Mouse (Mus musculus): Measurements from ENCODE around the gene Pgrmc2.
A peak's percentile ranks its signal among the peaks of the same experiment; 100 is the strongest.

Gene Pgrmc2

DNA sequence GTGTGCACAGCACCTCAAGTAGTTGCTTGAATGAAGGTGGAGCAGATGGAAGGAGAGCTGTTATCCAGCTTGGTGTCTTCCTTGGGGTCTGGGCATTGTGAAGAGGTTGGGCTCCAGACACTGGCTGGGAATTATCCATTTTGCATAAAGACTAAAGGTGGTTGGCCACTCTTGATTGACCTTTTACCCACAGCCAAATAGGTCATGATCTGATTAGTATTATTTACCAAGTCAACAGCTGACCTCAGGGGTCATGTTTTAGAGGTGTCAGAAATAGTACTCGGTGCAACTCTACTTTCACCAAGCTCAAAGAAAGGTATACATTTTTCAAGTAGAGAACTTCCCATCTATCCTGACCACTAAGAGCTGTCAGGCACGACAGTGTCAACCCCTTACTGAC, 17.5 kb downstream of the Pgrmc2 start:
- DNase-seq: no peak

DNA sequence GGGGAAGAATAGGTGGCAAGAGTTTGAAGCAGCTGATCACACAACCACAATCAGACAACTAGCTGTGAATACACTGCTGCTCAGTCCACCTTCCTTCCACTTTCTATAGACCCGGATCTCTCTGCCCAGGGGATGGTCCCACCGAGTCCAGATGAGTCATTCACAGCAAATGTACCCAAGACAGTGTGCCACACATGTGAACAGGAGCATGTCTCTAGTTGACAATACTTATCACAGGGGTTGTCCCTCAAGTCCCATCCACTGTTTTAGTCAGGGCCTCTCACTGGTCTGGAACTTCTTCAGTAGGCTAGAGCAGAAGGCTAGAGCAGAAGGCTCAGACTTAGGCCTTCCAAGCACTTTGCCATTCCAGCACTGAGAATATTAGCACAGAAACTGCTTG, 20.1 kb downstream of the Pgrmc2 start:
- no peak for DNase-seq

DNA sequence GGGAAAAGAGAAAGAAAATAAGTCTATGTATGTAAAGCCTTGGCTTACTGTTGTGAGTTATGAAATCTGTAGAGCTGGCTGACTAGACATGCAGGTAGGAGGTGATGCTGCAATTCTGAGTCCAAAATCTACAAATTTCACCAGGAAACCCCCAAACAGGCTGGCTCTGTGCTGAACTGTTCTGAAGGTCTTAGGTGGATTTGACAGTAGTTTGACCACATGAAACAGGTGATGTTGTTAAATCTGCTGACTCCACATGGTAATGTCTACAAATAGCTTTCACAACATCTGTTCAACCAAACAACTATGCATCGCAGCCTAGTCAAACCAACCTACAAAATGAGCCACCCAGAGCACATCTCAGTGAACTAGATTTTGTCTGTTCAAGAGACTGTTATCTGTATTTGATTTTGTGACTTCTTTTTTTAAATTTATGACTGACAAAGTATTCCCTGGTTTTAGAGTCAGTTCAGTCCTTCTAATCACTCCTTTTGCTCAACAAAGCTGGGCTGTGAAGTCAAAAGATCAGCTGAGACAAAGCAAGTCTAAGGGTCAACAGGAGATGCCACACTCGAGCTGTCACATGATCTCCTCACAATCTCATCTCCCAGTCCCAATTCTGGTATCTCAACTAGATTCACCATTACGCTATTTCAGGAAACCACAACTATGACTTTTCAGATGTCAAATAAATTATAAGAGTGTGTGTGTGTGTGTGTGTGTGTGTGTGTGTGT, 20.8 kb downstream of the Pgrmc2 start:
- DNase-seq: no peak

DNA sequence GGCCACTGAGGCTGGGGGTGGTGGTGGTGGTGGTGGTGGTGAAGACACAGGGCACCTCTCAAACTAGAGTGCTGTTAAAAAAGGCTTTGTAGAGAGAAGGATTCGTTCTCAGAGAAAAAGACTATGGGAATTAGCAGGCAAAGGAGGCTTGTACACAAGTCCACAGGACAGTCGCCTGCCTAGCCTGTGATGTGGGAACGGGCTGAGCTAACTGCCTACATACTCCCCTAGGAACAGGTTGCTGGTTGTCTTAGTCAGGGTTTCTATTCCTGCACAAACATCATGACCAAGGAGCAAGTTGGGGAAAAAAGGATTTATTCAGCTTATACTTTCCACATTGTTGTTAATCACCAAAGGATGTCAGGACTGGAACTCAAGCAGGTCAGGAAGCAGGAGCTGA, 23.6 kb downstream of the Pgrmc2 start:
- no peak for DNase-seq

DNA sequence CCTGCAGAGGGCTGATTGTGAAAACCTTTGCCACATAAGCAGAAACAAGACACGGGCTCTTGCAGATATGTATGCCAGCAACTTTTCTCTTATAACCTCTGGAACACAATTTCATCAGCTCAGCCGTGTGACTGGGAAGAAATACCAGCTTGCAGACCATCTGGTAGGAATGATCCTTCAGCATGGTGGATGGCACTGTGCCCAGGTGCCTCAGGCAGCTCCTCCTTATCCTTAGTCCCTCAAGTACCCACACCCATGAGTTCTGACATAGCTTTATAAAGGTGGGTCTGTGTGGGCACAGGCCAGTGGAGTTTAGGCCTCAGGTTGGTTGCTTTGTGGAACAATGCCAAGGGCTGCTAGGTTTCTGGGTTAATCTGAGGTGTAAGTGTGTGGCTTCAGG, 24.5 kb downstream of the Pgrmc2 start:
- no peak for DNase-seq

DNA sequence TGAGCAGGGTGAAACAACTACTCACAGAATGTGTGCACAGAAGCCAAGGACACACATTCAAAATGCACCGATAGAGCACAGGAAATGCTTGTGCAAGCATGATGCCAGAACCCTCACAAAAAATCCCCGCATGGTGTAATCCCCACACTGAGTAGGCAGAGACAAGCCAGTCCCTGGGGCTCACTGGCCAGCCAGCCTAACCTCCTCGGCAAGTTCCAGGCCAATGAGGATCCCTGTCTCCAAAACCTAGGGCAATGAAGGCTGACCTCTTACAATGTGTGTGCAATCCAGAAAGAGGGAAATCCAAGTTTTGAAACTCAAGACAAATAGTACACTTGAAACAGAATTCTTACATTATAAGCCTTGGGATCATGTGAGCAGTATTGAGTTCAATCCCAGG, 29.5 kb downstream of the Pgrmc2 start:
- no peak for DNase-seq

DNA sequence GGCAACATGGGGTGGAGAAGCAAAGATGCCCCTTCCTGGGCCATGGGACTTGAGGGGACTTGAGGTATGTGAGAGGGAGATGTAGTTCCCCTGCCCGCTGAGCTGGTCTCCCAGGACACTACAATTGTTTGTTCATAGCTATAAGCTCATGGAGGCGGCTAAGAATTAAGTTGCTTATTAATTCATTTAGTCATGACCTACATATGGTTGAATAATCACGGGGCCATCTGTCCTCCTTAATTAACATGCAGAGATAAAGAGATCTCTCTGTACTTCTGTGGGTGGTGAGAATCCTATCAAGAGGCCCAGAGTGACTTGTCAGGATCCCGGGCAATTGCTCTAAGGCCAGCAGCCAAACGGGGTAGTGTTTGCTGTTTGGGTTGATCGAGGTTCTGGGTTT, 35.0 kb downstream of the Pgrmc2 start:
- DNase-seq: no peak

DNA sequence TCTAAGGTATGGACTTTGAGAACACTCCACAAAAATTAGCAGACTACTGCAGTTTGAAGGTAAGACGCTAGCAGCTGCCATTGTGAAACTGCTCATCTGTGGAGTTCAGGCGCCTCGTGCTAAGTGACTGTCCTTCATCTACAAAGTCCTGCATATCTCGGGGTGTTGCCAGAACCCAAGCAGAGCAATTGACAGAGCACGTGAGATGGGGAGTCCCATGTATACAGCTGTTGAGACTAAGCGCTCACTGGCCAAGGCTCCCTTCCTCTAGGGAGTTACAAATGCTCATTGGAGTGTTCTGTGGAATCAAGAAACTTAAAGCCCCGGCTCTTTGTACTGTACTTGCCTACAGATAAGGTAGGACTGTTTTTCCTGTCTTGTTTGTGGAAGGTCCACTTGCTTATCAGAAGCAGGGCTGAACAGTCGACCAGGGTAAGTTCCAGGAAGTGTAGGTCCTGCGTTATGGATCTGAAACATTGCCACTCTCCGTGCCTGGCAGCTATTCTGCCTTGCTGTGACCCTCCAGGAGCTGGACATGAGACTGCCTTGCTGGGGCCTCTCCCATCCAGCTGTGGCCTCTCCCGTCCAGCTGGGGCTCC, 39.0 kb downstream of the Pgrmc2 start:
- no peak for DNase-seq

DNA sequence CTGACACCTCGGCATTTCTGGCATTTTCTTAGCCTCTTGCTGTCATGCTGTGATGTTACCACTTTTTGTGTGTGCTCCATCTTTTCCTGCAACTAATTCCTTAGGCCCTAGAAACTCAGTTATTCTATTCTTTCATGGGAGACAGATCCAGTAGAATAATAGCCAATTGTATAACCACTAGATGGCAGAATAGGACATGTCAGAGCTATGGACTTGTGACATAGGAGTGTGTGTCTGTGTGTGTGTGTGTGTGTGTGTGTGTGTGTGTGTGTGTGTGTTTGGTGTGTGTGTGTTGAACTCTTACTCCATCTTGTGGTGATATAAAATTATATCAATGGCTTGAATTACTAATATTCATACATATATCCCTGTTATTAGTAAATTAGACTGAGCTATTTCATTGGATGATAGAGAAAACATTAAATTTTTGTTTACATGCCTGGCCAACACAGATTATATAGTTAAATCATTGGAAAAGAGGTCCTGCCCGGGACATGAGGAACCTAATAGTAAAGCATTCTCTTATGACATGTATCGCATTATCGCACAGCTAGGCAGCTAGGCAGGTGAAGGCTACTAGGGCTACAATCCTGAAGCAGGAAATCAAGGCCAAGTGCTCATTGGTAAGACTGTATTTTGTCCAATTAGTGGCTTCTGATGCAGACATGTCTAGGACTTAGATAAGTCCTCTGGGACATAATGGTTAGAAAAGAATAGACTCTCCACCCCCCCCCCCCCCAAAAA, 40.5 kb downstream of the Pgrmc2 start:
- DNase-seq: no peak

DNA sequence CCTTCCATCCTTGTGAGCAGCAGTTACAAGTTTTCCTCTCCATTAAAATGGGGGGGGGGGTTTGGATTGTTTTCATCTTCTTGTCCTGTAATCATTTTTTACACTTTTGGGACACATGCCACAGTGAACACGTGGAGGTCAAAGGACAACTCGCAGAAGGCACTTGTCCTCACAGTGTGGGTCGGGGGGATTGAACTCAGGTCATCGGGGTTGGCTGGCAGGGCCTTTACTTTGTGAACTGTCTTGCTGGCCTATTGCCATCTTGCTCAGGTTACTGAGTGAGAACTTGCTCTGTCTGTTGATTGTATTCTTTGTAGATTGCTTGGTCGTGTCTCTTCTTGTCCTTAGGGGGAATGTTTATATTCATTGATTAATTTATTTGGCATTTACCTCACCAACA, 41.6 kb downstream of the Pgrmc2 start:
- DNase-seq: no peak

DNA sequence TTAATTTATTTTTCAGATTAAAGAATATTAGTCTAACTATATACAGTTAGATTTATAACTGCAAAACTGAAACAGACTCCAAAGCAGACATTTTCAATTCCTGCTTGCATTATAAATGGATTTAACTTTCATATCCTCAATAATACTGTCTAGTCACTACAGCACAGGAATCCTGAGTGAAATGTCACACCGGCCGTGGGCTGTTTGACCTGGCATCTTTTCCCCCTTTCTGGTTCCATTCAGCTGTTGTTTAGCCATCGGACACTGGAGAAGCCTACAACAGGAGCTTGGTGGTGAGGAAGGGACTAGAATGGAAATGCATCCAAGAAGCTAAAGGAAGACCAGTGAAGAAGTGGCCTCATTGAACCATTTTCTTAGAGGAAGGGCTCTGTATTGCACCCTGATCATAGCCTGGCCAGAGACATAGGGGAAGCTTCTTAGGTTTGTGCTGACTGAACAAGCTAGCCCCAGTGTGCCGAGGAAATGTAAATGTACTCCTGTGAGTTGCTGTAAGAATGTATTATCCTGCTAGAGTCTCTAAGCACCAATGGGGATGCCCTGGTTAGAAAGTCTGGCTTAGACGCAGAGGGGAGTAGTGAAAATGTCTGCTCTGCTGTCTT, 44.4 kb downstream of the Pgrmc2 start:
- DNase-seq: no peak

DNA sequence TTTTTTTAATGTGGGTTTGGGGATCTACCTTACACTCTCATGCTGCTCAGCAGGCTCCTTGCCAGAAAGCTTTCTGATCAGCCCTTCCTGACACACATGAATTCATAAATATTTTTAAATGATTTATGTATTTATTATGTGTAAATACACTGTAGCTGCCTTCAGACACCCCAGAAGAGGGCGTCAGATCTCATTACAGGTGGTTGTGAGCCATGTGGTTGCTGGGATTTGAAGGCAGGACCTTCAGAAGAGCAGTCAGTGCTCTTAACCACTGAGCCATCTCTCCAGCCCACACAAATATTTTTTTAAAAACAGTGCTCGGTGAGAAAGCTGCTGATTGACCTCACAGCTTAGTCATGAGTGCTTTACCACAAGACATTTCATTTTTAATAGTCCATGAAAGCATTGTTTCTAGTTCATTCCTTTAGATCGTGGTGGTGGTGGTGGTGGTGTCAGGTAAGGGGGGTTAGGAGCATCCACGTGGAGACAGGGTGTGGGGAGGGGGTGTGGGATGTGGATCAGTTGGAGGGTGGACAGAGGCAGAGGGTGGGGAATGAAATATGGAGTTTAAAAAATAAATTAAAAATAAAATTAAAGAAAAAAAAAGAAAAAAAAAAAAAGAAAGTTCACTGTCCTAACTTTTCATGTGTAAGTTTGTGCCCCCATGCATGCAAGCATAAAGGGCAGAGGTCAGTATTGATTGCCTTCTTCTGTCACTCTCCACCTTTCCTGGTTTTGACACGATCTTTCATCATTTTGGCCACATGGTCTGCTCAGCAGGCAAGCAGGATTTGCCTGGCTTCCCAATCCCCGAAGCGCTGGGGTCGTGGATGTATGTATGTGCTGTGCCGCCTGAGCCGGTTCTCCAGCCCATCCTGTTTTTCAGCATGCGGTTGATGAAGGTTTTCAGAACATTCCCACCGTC, 51.3 kb downstream of the Pgrmc2 start:
- no peak for DNase-seq

DNA sequence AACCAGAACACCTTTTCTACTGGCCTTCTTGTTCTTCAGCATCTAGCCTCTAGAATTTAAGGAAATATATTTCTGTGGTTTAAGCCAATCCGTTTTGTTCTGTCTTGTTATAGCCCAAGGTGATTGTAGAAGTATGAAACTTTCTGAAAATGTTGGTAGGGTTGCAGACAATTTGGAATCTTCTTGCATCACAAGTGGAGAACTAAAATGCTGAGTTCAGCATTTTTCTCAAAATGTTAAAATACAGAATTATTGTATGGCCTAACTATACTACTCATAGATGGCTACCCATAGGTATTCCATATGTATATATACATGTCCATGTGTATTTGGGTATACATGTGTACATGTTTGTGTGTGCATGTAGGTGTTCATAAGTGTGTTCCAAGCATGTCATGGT, 52.1 kb downstream of the Pgrmc2 start:
- no peak for DNase-seq

DNA sequence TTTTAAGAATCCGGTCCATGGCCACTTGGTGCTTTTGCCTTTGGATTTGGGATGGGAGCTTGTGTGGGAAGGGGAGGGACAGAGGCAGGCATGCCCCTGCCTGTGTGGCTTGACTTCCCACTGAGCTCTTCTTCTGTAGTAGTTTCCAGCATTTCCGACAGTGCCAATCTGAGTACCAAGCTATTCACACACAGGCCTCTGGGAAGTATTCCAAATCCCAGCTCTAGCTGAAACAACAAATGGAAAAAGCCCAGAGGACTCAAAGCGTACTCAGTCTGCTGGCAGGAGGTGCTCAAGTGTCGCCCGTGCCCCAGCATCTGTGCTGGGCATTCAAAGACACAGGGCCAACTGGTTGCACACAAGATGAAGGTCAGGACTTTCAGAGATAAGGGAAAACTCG, 60.9 kb downstream of the Pgrmc2 start:
- peak; percentile 17 for DNase-seq

DNA sequence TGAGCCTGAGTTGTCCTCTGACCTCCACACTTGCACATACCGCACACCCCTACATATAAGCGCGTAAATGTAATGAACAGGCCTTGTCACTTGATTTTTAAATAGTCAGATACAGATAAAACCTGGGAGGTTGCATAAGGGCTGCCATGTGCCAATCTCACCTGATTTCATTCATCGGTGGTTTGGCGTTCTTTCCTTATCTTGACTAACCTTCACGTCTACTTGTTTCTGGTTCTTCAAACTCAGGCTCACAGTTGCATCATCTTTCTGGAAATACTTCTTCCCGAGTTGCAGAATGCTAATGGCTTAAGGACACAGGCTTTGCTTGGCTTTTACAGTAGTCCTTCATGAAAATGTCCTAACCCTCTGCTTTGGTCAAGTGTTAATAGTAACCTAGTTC, 62.2 kb downstream of the Pgrmc2 start:
- DNase-seq: no peak

DNA sequence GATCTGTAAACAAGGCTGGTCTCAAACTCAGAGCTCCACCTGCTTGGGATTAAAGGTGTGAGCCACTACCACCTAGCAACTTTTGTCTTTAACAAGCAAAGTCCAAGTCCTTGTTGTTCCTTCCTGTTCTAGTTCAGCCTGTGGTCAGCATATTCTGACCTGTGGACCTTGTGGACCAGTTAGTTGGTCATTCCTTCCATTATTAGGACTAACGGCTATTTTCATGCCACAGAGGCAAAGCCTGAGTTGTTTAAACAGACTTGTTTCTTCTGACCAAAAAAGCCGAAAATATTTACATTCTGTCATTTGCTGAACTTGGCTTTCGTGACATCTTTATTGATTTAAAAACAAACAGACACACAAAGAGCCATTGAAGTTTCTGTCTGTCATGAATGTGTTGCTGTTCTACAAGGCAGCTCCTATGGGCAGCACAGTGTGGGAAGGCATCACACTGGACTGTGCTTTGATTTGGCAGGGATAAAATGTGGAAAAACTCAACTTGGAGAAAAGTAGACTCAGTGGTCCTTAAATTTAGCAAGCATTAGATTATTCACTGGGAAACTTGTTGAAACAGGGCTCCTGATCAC, 64.7 kb downstream of the Pgrmc2 start:
- no peak for DNase-seq

Measured in kidney, adult 18-20 months (tissue).